Mouse (Mus musculus) bone marrow macrophage, adult 2 months (primary cell): ENCODE data around the gene Hpn.

Experiments used
- CTCF ChIP-seq: IDR thresholded peaks from 2 replicates; pipeline ENCODE4 v1.5.1; 2012; ENCODE audit warnings: low read depth, mild to moderate bottlenecking, low read length, moderate library complexity
- POLR2A ChIP-seq: IDR thresholded peaks from 2 replicates; pipeline ENCODE4 v1.6.1; 2012; ENCODE audit warnings: mild to moderate bottlenecking, low read depth, low read length, borderline replicate concordance

GRCm38 (mm10) chr7:31088206-31088605 lies 26.9 kb downstream of the Hpn start:
- TF ChIP-seq CTCF (no peak), POLR2A (no peak)
